8 mouse cellular contexts compared by ENCODE assay signal in the genomic region with DNA sequence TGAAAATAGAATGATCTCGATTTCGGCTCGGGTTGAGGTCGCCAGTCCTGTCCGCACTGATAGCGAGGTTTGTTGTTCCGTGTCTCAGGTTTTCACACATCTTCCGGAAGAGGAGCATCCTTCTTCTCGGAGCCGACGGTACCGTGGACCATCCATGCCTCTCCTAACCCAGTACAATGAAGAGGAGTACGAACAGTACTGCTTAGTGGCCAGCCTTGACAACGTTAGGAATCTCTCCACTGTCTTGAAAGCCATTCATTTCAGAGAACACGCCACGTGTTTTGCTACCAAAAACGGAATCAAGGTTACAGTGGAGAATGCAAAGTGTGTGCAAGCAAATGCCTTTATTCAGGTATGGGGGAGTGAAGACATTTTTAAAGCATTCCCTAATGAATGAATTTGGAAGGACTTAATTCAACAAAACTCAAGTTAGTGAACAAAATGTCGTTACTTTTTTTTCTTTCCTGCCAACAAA. TPM values are rescaled to one million over a fixed set of nuclear protein-coding genes. Genes with fewer than 3 reads are reported as not detected.
DNase-seq lines count a peak whose midpoint lies in the region; ATAC-seq and TF ChIP-seq lines count a peak whose summit lies in the region.

No protein-coding gene starts in this region.

- peaks cover 18% of the 10 kb centered on the region for H3K36me3 ChIP-seq in embryonic facial prominence, embryonic 13.5 days
- H3K36me3 ChIP-seq in limb, embryonic 10.5 days: peaks cover 50% of the 10 kb centered on the region
- H3K36me3 ChIP-seq in neural tube, embryonic 14.5 days (ENCODE audit: control insufficient read depth, insufficient read depth, low read length): peaks cover 9% of the 10 kb centered on the region; the same call in 1 of the 2 replicates

- no peak for TF ChIP-seq POLR2A in lung, adult 2 months (IDR thresholded peaks at IDR 0.05; ENCODE audit: borderline replicate concordance, extremely low read depth, low read depth, low read length)

- no peak for DNase-seq in lung, adult 2 months
- no peak for DNase-seq in lung, postnatal 14 days
- no peak for DNase-seq in limb, embryonic 10.5 days (ENCODE audit: low spot score)
- no peak for DNase-seq in right cerebral cortex, postnatal 25 days
- no peak for DNase-seq in cerebellum, postnatal 10 days
- no peak for DNase-seq in layer of hippocampus, adult 9-10 months (ENCODE audit: low spot score)

- peak overlapping the region; percentile 73 for H3K27ac ChIP-seq in embryonic facial prominence, embryonic 13.5 days
- H3K27ac ChIP-seq in limb, embryonic 10.5 days: peak overlapping the region; percentile 95
- H3K27ac ChIP-seq in neural tube, embryonic 14.5 days (ENCODE audit: low read depth, low read length): peak overlapping the region; percentile 80

- peak overlapping the region; percentile 83 for H3K4me2 ChIP-seq in embryonic facial prominence, embryonic 13.5 days
- H3K4me2 ChIP-seq in neural tube, embryonic 14.5 days (ENCODE audit: low read depth, low read length): peak overlapping the region; percentile 83

- H3K9me3 ChIP-seq in embryonic facial prominence, embryonic 13.5 days: no peaks in the 10 kb centered on the region
- no peaks in the 10 kb centered on the region for H3K9me3 ChIP-seq in limb, embryonic 10.5 days (replicated peaks)
- H3K9me3 ChIP-seq in neural tube, embryonic 14.5 days (ENCODE audit: control insufficient read depth, low read length): no peaks in the 10 kb centered on the region

- peak overlapping the region; percentile 76 for H3K4me3 ChIP-seq in lung, adult 2 months (replicated peaks; ENCODE audit: extremely low read depth, low read depth, low read length)
- H3K4me3 ChIP-seq in embryonic facial prominence, embryonic 13.5 days: peak overlapping the region; percentile 85
- peak overlapping the region; percentile 85 for H3K4me3 ChIP-seq in limb, embryonic 10.5 days
- peak overlapping the region; percentile 76 for H3K4me3 ChIP-seq in neural tube, embryonic 14.5 days (ENCODE audit: low read depth, low read length)

- TF ChIP-seq CTCF in lung, adult 2 months (IDR thresholded peaks at IDR 0.05; ENCODE audit: insufficient read depth, low read length): no peak

- H3K27me3 ChIP-seq in embryonic facial prominence, embryonic 13.5 days: no peaks in the 10 kb centered on the region
- H3K27me3 ChIP-seq in limb, embryonic 10.5 days (ENCODE audit: low read depth, poor library complexity, severe bottlenecking): no peaks in the 10 kb centered on the region
- no peaks in the 10 kb centered on the region for H3K27me3 ChIP-seq in neural tube, embryonic 14.5 days (ENCODE audit: control insufficient read depth, insufficient read depth, low read length)

- H3K4me1 ChIP-seq in lung, adult 2 months (ENCODE audit: control insufficient read depth, insufficient read depth, low read length): peaks cover 3% of the 10 kb centered on the region; the same call in 1 of the 2 replicates
- peaks cover 27% of the 10 kb centered on the region for H3K4me1 ChIP-seq in embryonic facial prominence, embryonic 13.5 days
- peaks cover 17% of the 10 kb centered on the region for H3K4me1 ChIP-seq in limb, embryonic 10.5 days
- peaks cover 13% of the 10 kb centered on the region for H3K4me1 ChIP-seq in neural tube, embryonic 14.5 days (ENCODE audit: control insufficient read depth, insufficient read depth, low read length)

- peak overlapping the region; percentile 91 for H3K9ac ChIP-seq in embryonic facial prominence, embryonic 13.5 days
- H3K9ac ChIP-seq in neural tube, embryonic 14.5 days (replicated peaks; ENCODE audit: low read depth, low read length): peak overlapping the region; percentile 83

- 2% methylated on average over 18 of the region's 18 CpGs for WGBS in lung, adult 2 months
- 1% methylated on average over 18 of the region's 18 CpGs for WGBS in embryonic facial prominence, embryonic 13.5 days
- WGBS in limb, embryonic 10.5 days: 1% methylated on average over 18 of the region's 18 CpGs
- WGBS in neural tube, embryonic 14.5 days: 1% methylated on average over 18 of the region's 18 CpGs

- ATAC-seq in embryonic facial prominence, embryonic 13.5 days (ENCODE audit: insufficient number of reproducible peaks, insufficient read depth, low FRiP score, low TSS enrichment, low read depth): 0 out of 2 replicates have a peak, but pooled peaks have one; percentile 48
- ATAC-seq in neural tube, embryonic 14.5 days (ENCODE audit: low read depth): peak; percentile 68

RNA-seq across cellular contexts. Expression of a gene that starts 0.6 kb away (rescaled TPM):
- polyA plus RNA-seq in lung, adult 2 months (2012; rRNA removed): 6.8 and 8.3 TPM in 2 replicates
- polyA plus RNA-seq in embryonic facial prominence, embryonic 13.5 days (2015; fragmentation: Nextera tagmentation; extraction: Ambion mirVana): 40.3 and 42.7 TPM in 2 replicates
- 53.5 and 53.8 TPM in 2 replicates for polyA plus RNA-seq in limb, embryonic 10.5 days (2016; fragmentation: Nextera tagmentation; extraction: Ambion mirVana)
- polyA plus RNA-seq in neural tube, embryonic 14.5 days (2014; fragmentation: Nextera tagmentation; extraction: Ambion mirVana): 19.7 and 21.5 TPM in 2 replicates

RNA-seq across cellular contexts. Expression of a gene that starts 0.7 kb away (rescaled TPM):
- polyA plus RNA-seq in lung, adult 2 months (2012; rRNA removed): 0.87 and 1.5 TPM in 2 replicates
- polyA plus RNA-seq in embryonic facial prominence, embryonic 13.5 days (2015; fragmentation: Nextera tagmentation; extraction: Ambion mirVana): 104 and 123 TPM in 2 replicates
- polyA plus RNA-seq in limb, embryonic 10.5 days (2016; fragmentation: Nextera tagmentation; extraction: Ambion mirVana): 144 and 151 TPM in 2 replicates
- polyA plus RNA-seq in neural tube, embryonic 14.5 days (2014; fragmentation: Nextera tagmentation; extraction: Ambion mirVana): 56.5 and 68.1 TPM in 2 replicates

RNA-seq across cellular contexts. Expression of a gene that starts 16.1 kb away (rescaled TPM):
- 1.2 and 1.9 TPM in 2 replicates for polyA plus RNA-seq in lung, adult 2 months (2012; rRNA removed)
- 11.8 and 12.8 TPM in 2 replicates for polyA plus RNA-seq in embryonic facial prominence, embryonic 13.5 days (2015; fragmentation: Nextera tagmentation; extraction: Ambion mirVana)
- polyA plus RNA-seq in limb, embryonic 10.5 days (2016; fragmentation: Nextera tagmentation; extraction: Ambion mirVana): 13.0 and 13.2 TPM in 2 replicates
- polyA plus RNA-seq in neural tube, embryonic 14.5 days (2014; fragmentation: Nextera tagmentation; extraction: Ambion mirVana): 14.3 and 14.4 TPM in 2 replicates

Comparison
In these comparisons a context has a peak if more than half of its experiments do, and no peak if none do; other contexts are left out.
1. RNA of a gene that starts 0.7 kb away (polyA plus RNA-seq): 144 to 151 TPM in limb, embryonic 10.5 days, 104 to 123 TPM in embryonic facial prominence, embryonic 13.5 days and 56.5 to 68.1 TPM in neural tube, embryonic 14.5 days; 0.87 to 1.5 TPM in lung, adult 2 months; every median in the first group is over 10 times any median in the second.
2. Peak in every context shown above with its lines, with median percentiles within 50 percentile points of each other: H3K4me3 ChIP-seq and H3K27ac ChIP-seq.